Mouse (Mus musculus) liver, embryonic 14.5 days (tissue): Measurements from ENCODE around the gene Trim43c. TPM values are rescaled to one million over a fixed set of nuclear protein-coding genes. Genes with fewer than 3 reads are reported as not detected.
"Not testable (repeated sequence)": the region's sequence is repeated elsewhere in the genome, so short reads cannot be mapped to it uniquely, and the experiment has no call there.

Experiments
- ATAC-seq: fragments of 200-750 bp; cut with Nextera tagmentation; 2 replicates; pipeline ENCODE4 v1.8.0; 2017; ENCODE audit warnings: moderate number of reproducible peaks, mild to moderate bottlenecking, moderate library complexity; ENCODE audit not compliant: insufficient read depth
- DNase-seq, 3 experiments: peaks; one replicate each; pipeline ENCODE4 v3.0.0-alpha.2; 2012 to 2013; ENCODE audit warnings: low read depth in 3 of 3, low spot score in 3 of 3
- H3K27ac ChIP-seq: fragments of 300-500 bp; sonication (generic); 2 replicates; pipeline ENCODE4 v1.5.1; 2014; ENCODE audit warnings: moderate library complexity, mild to moderate bottlenecking, control low read depth, inconsistent platforms
- H3K27me3 ChIP-seq: fragments of 300-500 bp; sonication (generic); 2 replicates; pipeline ENCODE4 v1.6.1; 2014; ENCODE audit warnings: mild to moderate bottlenecking, low read length, moderate library complexity; ENCODE audit not compliant: control insufficient read depth, insufficient read depth
- H3K36me3 ChIP-seq: fragments of 300-500 bp; sonication (generic); replicated peaks from 2 replicates; pipeline ENCODE4 v1.6.1; 2014; ENCODE audit warnings: low read depth; ENCODE audit not compliant: control insufficient read depth, insufficient read depth
- H3K4me1 ChIP-seq, 2 experiments: fragments of 200-500 bp in 1 of 2; fragments of 300-500 bp in 1 of 2; sonication (generic) in 1 of 2; replicated peaks; 2 replicates each; pipeline ENCODE4 v1.6.1; 2012 to 2014; ENCODE audit warnings: antibody characterized with exemption in 1 of 2, inconsistent platforms in 1 of 2, low read length in 1 of 2; ENCODE audit not compliant: control insufficient read depth in 2 of 2, insufficient read depth in 2 of 2
- H3K4me2 ChIP-seq: fragments of 300-500 bp; sonication (generic); 2 replicates; pipeline ENCODE4 v1.6.1; 2014; ENCODE audit warnings: low read depth, mild to moderate bottlenecking, control low read depth, moderate library complexity
- H3K4me3 ChIP-seq, 2 experiments: fragments of 200-500 bp in 1 of 2; fragments of 300-500 bp in 1 of 2; sonication (generic) in 1 of 2; 2 replicates each; pipeline ENCODE4 v1.5.1; 2012 to 2014; ENCODE audit warnings: low read depth in 2 of 2, low read length in 2 of 2, mild to moderate bottlenecking in 2 of 2, control low read depth in 1 of 2, inconsistent platforms in 1 of 2, moderate library complexity in 1 of 2; ENCODE audit not compliant: insufficient read depth in 1 of 2
- H3K9ac ChIP-seq: fragments of 300-500 bp; sonication (generic); replicated peaks from 2 replicates; pipeline ENCODE4 v1.6.1; 2014; ENCODE audit warnings: mild to moderate bottlenecking, control low read depth, moderate library complexity
- H3K9me3 ChIP-seq: fragments of 300-500 bp; sonication (generic); 2 replicates; pipeline ENCODE4 v1.6.1; 2016; ENCODE audit warnings: low read length, mixed read lengths; ENCODE audit not compliant: control insufficient read depth
- WGBS: fragments of 180-500 bp; shearing (Covaris S2); extraction: QIAGEN DNeasy Blood & Tissue Kit; methylation state at CpG from one replicate; pipeline ENCODE4 v1.1.7; 2014; ENCODE audit not compliant: insufficient replicate concordance; 5-methylcytosine and 5-hydroxymethylcytosine counted together
- polyA plus RNA-seq, 2 experiments: library from polyadenylated mRNA; depleted of rRNA in 1 of 2; stranded (reverse) in 1 of 2; unstranded in 1 of 2; fragments of >200 nt; fragmentation: Nextera tagmentation in 1 of 2; extraction: Ambion mirVana in 1 of 2; gene quantifications; 2 replicates each; pipeline versions ENCODE4 v1.2.1 to v1.2.3; 2012 to 2014

Gene Trim43c
- polyA plus RNA-seq (2012; rRNA removed), result not detected in 2 replicates
- polyA plus RNA-seq (2014; fragmentation: Nextera tagmentation; extraction: Ambion mirVana), result not detected in 2 replicates

- H3K9me3 ChIP-seq, DNase-seq, H3K4me2 ChIP-seq, H3K9ac ChIP-seq, H3K27ac ChIP-seq, H3K4me1 ChIP-seq, ATAC-seq, H3K4me3 ChIP-seq, H3K27me3 ChIP-seq, H3K36me3 ChIP-seq: not testable (repeated sequence)
- WGBS, result 24% methylated on average over 2 of the region's 2 CpGs
These were observed at the start of gene Trim43c for GRCm38 (mm10) chr9:88838864-88839263. Gene Trim43c, plus strand, starts transcription at chr9:88839164.

- H3K27ac ChIP-seq, H3K27me3 ChIP-seq, H3K9me3 ChIP-seq, H3K4me3 ChIP-seq, H3K4me2 ChIP-seq, H3K36me3 ChIP-seq, ATAC-seq, H3K4me1 ChIP-seq, DNase-seq, H3K9ac ChIP-seq: not testable (repeated sequence)
- 58% methylated on average over 7 of the region's 7 CpGs for WGBS
These were observed 14.1 kb downstream of the Trim43c start for GRCm38 (mm10) chr9:88853072-88853471.

DNA sequence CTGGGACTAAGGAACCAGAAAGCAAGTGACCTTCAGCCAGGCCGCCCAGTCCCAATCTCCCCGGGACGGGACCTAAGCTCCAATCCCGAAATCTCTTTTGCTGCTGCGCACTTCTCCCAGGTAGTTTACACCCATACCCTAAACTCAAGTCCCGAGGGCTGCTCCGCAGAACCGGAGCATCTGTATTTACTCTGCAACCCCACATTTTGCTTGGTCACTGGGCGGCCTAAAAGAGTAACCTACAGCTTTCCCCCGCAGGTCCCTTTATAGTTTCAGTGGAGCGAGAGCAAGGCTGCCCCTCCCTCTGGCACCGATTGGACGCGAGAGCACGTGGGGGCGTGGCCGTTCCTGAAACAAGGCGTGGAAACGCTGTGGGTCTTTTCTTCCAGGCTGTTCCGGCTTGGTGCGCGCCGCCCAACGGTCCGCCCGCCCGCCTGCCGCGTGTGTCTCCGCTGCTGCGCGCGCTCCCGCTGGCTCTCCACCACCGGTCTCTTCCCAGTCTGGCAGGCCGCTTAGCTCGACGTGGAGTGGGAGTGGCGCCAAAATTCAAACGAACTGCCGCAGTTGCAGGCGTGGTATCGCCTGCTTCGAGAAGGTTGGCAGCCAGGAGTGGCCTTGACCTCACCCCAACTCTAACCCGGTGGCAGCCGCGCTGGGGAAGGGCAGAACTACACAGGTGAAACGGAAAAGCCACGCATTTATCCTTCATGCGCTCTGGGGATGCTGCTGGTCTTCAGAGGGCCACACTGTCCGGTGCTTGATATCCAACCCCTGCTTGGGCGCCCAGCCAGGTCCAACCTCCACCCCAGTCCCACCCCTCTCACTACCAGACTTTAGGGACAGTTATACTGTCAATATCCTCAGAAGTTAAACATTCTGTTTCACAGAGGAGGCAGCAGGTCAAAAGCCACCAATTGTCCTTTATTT is 19.9 kb downstream of the Trim43c start:
- H3K36me3 ChIP-seq, H3K4me1 ChIP-seq, H3K27me3 ChIP-seq, H3K9ac ChIP-seq, H3K9me3 ChIP-seq, H3K27ac ChIP-seq: not testable (repeated sequence)
- WGBS, result 2% methylated on average over 50 of the region's 52 CpGs
- peak overlapping the region; percentile 59 for H3K4me2 ChIP-seq
- DNase-seq, result peak; percentile 56 to 71 (median 67)
- H3K4me3 ChIP-seq, result peak overlapping the region; percentile 42 to 61
- ATAC-seq, result peak; percentile 97

Other genes with a start within 250 kb of the Trim43c start
- 10.5 and 16.5 TPM in 2 replicates for gene Mthfsl, start 118.9 kb upstream of the Trim43c start, polyA plus RNA-seq (2012; rRNA removed)
- gene Mthfsl, start 118.9 kb upstream of the Trim43c start, polyA plus RNA-seq (2014; fragmentation: Nextera tagmentation; extraction: Ambion mirVana), result 20.0 and 22.1 TPM in 2 replicates
- 0.16 and 0.17 TPM in 2 replicates for gene Bcl2a1d, start 107.2 kb upstream of the Trim43c start, polyA plus RNA-seq (2012; rRNA removed)
- 0.30 and 0.50 TPM in 2 replicates for gene Bcl2a1d, start 107.2 kb upstream of the Trim43c start, polyA plus RNA-seq (2014; fragmentation: Nextera tagmentation; extraction: Ambion mirVana)
- 0.11 and 0.35 TPM in 2 replicates for gene Bcl2a1a, start 117.7 kb downstream of the Trim43c start, polyA plus RNA-seq (2012; rRNA removed)
- gene Bcl2a1a, start 117.7 kb downstream of the Trim43c start, polyA plus RNA-seq (2014; fragmentation: Nextera tagmentation; extraction: Ambion mirVana), result 0.38 and 0.47 TPM in 2 replicates